Mouse (Mus musculus): Measurements from ENCODE around the gene Eif2b2. TPM values are rescaled to one million over a fixed set of nuclear protein-coding genes. Genes with fewer than 3 reads are reported as not detected.

Eif2b2 gene
- polyA plus RNA-seq, 1 experiment: 118 TPM

DNA sequence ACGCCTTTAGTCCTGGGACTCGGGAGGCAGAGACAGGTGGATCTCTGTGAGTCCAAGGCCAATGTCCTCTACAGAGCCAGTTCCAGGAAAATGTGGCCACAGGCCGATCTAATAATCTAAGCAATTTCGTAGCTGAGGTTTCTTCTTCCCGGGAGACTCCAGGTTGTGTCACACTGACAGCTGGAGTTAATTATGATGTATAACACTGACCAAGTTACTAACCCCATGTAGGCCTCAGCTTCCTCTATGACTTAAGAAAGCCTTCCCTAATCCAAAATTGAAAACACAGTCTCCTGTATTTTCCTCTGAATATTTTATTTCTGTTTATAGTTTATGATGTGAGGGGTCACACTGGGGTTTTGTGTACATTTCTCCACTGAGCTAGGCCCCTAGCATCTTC lies 4.2 kb upstream of the Eif2b2 start:
- DNase-seq (ENCODE audit: low read depth): no peak
- TF ChIP-seq POLR2A (IDR thresholded peaks at IDR 0.05; ENCODE audit: borderline replicate concordance, extremely low read depth, insufficient read depth, insufficient read length, poor library complexity, severe bottlenecking) (no peak), CTCF (IDR thresholded peaks at IDR 0.05; ENCODE audit: borderline replicate concordance, extremely low read depth, insufficient read depth, insufficient read length) (no peak)

DNA sequence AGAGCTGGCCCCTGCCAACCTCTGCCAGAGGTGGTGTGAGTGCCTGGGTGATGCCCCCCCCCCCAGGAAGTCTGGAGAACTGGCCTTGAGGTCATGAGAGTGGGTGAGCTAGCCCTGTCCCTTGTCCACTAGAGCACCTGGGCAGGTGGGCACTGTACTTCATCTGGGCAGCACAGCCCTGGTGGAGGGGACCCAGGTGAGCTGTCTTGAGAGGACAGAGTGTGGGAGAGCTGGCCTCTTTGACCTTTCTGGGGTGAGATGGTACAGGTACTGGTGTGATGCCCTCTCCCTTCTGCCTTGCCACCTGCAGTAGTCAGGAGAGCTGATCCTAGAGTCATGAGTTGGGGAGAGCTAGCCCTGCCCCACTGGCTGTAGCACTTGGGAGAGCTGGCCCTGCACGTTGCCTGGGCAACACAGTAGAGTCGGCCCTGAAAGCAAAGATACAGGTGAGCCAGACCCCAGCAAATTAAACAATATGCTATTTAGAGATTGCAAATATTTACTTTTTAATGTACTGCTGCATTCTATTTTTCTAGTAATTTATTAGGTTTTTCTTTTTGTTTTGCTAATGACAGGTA lies 1.5 kb upstream of the Eif2b2 start:
- no peak for TF ChIP-seq CTCF (IDR thresholded peaks at IDR 0.05; ENCODE audit: borderline replicate concordance, extremely low read depth, insufficient read depth, insufficient read length)
- no peak for TF ChIP-seq POLR2A (IDR thresholded peaks at IDR 0.05; ENCODE audit: borderline replicate concordance, extremely low read depth, insufficient read depth, insufficient read length, poor library complexity, severe bottlenecking)
- no peak for DNase-seq (ENCODE audit: low read depth)

- TF ChIP-seq POLR2A (IDR thresholded peaks at IDR 0.05; ENCODE audit: borderline replicate concordance, extremely low read depth, insufficient read depth, insufficient read length, poor library complexity, severe bottlenecking) (no peak), CTCF (IDR thresholded peaks at IDR 0.05; ENCODE audit: borderline replicate concordance, extremely low read depth, insufficient read depth, insufficient read length) (no peak)
- peak; percentile 7 for DNase-seq (ENCODE audit: low read depth)
Measured at GRCm38 (mm10) chr12:85219905-85220290, 617 bp downstream of the Eif2b2 start.

DNA sequence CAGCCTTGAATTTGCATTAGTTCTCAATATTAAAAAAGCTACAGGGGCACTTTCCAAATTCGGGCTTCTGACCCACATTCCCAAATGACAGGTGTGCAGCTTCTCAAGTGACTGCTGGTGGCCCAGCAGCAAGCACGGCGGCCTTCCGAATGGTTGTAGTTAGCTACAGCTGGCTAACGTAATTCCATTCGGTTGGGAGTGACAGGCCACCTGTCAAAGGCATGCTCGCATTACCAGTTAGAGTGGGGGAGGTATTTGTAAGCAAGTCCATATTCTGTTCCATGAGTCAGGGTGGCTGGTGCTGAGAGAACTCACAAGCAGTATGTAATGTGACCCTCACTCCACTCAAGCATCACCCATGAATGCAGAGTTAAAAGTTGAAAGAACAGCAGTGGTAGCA lies 7.9 kb downstream of the Eif2b2 start:
- TF ChIP-seq POLR2A (IDR thresholded peaks at IDR 0.05; ENCODE audit: borderline replicate concordance, extremely low read depth, insufficient read depth, insufficient read length, poor library complexity, severe bottlenecking): no peak
- TF ChIP-seq CTCF (IDR thresholded peaks at IDR 0.05; ENCODE audit: borderline replicate concordance, extremely low read depth, insufficient read depth, insufficient read length): no peak
- DNase-seq (ENCODE audit: low read depth): no peak

DNA sequence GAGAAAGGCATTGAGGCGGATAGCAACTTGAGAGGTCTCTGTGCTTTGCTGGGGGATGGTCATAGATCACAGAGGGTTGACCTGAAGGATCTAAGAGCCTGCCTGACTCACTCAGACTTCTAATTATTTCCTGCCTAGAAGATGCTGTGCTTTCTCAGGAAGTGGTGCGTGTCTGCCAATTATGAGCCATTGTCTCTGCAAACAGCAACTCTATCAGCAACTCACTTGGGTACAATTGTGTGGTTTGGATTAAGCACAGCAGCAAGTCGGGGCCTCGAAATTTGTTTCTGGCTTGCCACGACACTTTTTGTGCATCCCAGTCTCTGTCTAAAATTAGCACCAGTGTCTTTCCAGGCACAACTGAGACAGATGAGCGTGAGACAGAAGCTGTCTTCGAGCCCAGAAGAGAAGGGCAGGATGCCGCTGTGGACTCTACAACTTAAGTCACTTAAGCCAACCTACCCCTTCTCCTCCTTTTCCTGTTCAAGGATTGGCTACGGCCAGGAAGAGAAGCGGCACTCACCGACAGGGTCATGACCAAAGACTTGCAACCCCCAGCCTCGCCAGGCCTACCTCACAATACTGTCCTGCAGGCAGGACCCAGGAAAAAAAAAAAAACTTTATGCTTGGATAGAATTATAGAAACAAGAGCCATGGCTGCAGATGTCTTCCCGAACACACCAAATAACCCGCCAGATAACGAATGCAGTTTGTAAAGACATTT lies 8.8 kb downstream of the Eif2b2 start:
- TF ChIP-seq CTCF (IDR thresholded peaks at IDR 0.05; ENCODE audit: borderline replicate concordance, extremely low read depth, insufficient read depth, insufficient read length) (no peak), POLR2A (IDR thresholded peaks at IDR 0.05; ENCODE audit: borderline replicate concordance, extremely low read depth, insufficient read depth, insufficient read length, poor library complexity, severe bottlenecking) (no peak)
- DNase-seq (ENCODE audit: low read depth): no peak

GRCm38 (mm10) chr12:85233376-85234358 lies 14.4 kb downstream of the Eif2b2 start:
- no peak for TF ChIP-seq POLR2A (IDR thresholded peaks at IDR 0.05; ENCODE audit: borderline replicate concordance, extremely low read depth, insufficient read depth, insufficient read length, poor library complexity, severe bottlenecking)
- TF ChIP-seq CTCF (IDR thresholded peaks at IDR 0.05; ENCODE audit: borderline replicate concordance, extremely low read depth, insufficient read depth, insufficient read length): no peak
- DNase-seq (ENCODE audit: low read depth): peak; percentile 28

- DNase-seq (ENCODE audit: low read depth): no peak
- no peak for TF ChIP-seq CTCF (IDR thresholded peaks at IDR 0.05; ENCODE audit: borderline replicate concordance, extremely low read depth, insufficient read depth, insufficient read length)
- no peak for TF ChIP-seq POLR2A (IDR thresholded peaks at IDR 0.05; ENCODE audit: borderline replicate concordance, extremely low read depth, insufficient read depth, insufficient read length, poor library complexity, severe bottlenecking)
Measured at GRCm38 (mm10) chr12:85237553-85237952, 18.3 kb downstream of the Eif2b2 start.

- DNase-seq (ENCODE audit: low read depth): no peak
Measured at GRCm38 (mm10) chr12:85252083-85252482, 32.8 kb downstream of the Eif2b2 start.

GRCm38 (mm10) chr12:85256074-85256751 lies 36.9 kb downstream of the Eif2b2 start:
- no peak for DNase-seq (ENCODE audit: low read depth)
- TF ChIP-seq CTCF (IDR thresholded peaks at IDR 0.05; ENCODE audit: borderline replicate concordance, extremely low read depth, insufficient read depth, insufficient read length): no peak
- no peak for TF ChIP-seq POLR2A (IDR thresholded peaks at IDR 0.05; ENCODE audit: borderline replicate concordance, extremely low read depth, insufficient read depth, insufficient read length, poor library complexity, severe bottlenecking)

More at GRCm38 (mm10) chr12:85252083-85252482, 32.8 kb downstream of the Eif2b2 start:
- no peak for TF ChIP-seq POLR2A (IDR thresholded peaks at IDR 0.05; ENCODE audit: borderline replicate concordance, extremely low read depth, insufficient read depth, insufficient read length, poor library complexity, severe bottlenecking)

- TF ChIP-seq CTCF (IDR thresholded peaks at IDR 0.05; ENCODE audit: borderline replicate concordance, extremely low read depth, insufficient read depth, insufficient read length): no peak
- no peak for TF ChIP-seq POLR2A (IDR thresholded peaks at IDR 0.05; ENCODE audit: borderline replicate concordance, extremely low read depth, insufficient read depth, insufficient read length, poor library complexity, severe bottlenecking)
- no peak for DNase-seq (ENCODE audit: low read depth)
Measured at GRCm38 (mm10) chr12:85257008-85257639, 37.8 kb downstream of the Eif2b2 start.
